ENCODE assay signal across 12 mouse cellular contexts in genomic region chr2:6487566-6488488, GRCm38 (mm10).
"Had no signal": no experiment of that assay in that cellular context is flagged by ENCODE, and none has a peak within 500 bp of the region (broad histone marks: within the 10 kb centered on the region; RNA-seq: fewer than 3 reads in every experiment).

No protein-coding gene starts in this region.

- H3K36me3 ChIP-seq: limb, embryonic 10.5 days; liver, embryonic 15.5 days; midbrain, embryonic 15.5 days; neural tube, embryonic 12.5 days had no signal

- H3K9me3 ChIP-seq: limb, embryonic 10.5 days; liver, embryonic 15.5 days; midbrain, embryonic 15.5 days; neural tube, embryonic 12.5 days had no signal

- H3K27me3 ChIP-seq: liver, embryonic 15.5 days; midbrain, embryonic 15.5 days; neural tube, embryonic 12.5 days had no signal

- H3K27ac ChIP-seq: limb, embryonic 10.5 days; liver, embryonic 15.5 days; midbrain, embryonic 15.5 days; neural tube, embryonic 12.5 days had no signal

- H3K4me2 ChIP-seq: liver, embryonic 11.5 days; liver, embryonic 15.5 days; midbrain, embryonic 15.5 days; neural tube, embryonic 12.5 days had no signal

- H3K4me3 ChIP-seq: limb, embryonic 10.5 days; liver, embryonic 15.5 days; midbrain, embryonic 15.5 days; neural tube, embryonic 12.5 days had no signal

- H3K9ac ChIP-seq: liver, embryonic 15.5 days; midbrain, embryonic 15.5 days; neural tube, embryonic 12.5 days had no signal

- DNase-seq: lung, adult 2 months; lung, postnatal 36 days; retina, postnatal 1 day; right cerebral cortex, postnatal 4 days; spleen, adult 18-20 months; thymus, postnatal 36 days had no signal

- H3K4me1 ChIP-seq: liver, embryonic 15.5 days; midbrain, embryonic 15.5 days had no signal

- ATAC-seq: lung, postnatal 0 days; midbrain, embryonic 15.5 days had no signal
